Mouse (Mus musculus): ENCODE data around the gene Rhox3a.
"Not testable (repeated sequence)": the region's sequence is repeated elsewhere in the genome, so short reads cannot be mapped to it uniquely, and the experiment has no call there.

Gene Rhox3a

GRCm38 (mm10) chrX:37249619-37250018, at the start of gene Rhox3a:
Gene Rhox3a, plus strand, starts transcription at chrX:37249919.
- not testable (repeated sequence) for DNase-seq

- DNase-seq, result no peak
Observed at GRCm38 (mm10) chrX:37210941-37211340, 38.8 kb upstream of the Rhox3a start, which contains the start of gene Gm9. Gene Gm9, minus strand, starts transcription at chrX:37211041.

- not testable (repeated sequence) for DNase-seq
Observed at GRCm38 (mm10) chrX:37222158-37222557, 27.6 kb upstream of the Rhox3a start, which contains the start of gene Rhox1. Gene Rhox1, minus strand, starts transcription at chrX:37222258.

- DNase-seq, result not testable (repeated sequence)
Observed at GRCm38 (mm10) chrX:37244676-37245075, 5.0 kb upstream of the Rhox3a start, which contains the start of gene Rhox2a. Gene Rhox2a, plus strand, starts transcription at chrX:37244976.

- DNase-seq, result not testable (repeated sequence)
Observed at GRCm38 (mm10) chrX:37265038-37265437, 15.3 kb downstream of the Rhox3a start, which contains the start of gene Rhox4a. Gene Rhox4a, plus strand, starts transcription at chrX:37265338.
